Mouse (Mus musculus): Measurements from ENCODE around the gene Olfr986. TPM values are rescaled to one million over a fixed set of nuclear protein-coding genes. Genes with fewer than 3 reads are reported as not detected.
A peak's percentile ranks its signal among the peaks of the same experiment; 100 is the strongest.
"Not testable (repeated sequence)": the region's sequence is repeated elsewhere in the genome, so short reads cannot be mapped to it uniquely, and the experiment has no call there.

Olfr986 gene
- total RNA-seq (2021), result not detected

GRCm38 (mm10) chr9:40180620-40181019, at the start of gene Olfr986:
TSS of gene Olfr986 (plus strand) at chr9:40180920.
- no peak for DNase-seq

DNA sequence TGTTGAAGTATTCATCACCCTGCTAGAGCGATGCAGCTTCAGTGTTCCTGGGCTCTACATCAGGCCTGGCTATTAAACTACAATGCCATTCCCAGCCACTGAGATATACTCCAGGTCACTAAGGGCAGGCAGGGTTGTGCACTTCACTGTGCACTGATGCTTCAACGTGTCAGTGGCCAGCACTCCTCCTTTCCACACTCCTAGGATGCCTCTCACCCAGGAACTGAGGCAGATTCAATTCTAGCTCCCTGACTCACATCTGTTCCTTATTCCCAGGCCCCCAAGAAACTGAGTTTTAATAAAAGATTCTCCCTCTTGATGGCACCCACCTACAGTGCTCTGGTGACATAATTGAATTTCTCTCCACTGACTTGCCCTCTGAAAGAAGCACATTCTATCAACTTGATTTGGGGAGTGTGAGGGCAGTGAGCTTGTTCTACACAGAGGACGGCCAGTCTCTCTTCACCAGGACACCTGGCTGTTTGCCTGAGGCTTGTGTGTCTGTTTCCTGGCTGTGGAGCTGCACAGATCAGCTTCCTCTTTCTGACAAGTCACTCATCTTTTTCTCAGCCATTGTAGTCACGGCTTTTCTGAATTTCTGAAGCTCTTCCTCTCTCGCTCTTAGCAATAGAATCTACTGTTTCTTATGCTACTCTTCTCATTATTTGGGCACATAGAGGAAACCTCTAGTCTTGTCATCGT, 43.6 kb upstream of the Olfr986 start:
- DNase-seq, result no peak

DNA sequence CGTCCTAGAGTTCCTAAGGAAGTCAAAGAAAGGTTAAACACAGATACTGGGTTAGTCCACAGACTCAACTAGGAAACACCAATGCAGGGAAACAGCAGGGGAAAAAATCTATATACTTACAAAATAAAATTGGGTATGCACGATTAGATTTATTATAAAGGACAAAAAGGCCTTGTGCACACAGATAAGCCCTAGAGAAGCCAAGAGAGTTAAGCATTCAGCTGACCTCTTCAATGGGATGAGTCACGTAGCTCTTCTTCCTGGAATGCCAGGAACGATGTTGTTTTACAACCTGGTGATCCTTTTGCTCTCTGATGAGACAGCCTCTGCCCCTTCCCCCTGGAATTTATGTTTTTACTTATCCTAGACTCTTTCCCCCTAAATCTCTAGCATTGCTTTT, 41.2 kb upstream of the Olfr986 start:
- no peak for DNase-seq

- DNase-seq, result no peak
These were observed 39.2 kb upstream of the Olfr986 start for GRCm38 (mm10) chr9:40141544-40141943.

- DNase-seq, result no peak
These were observed 25.5 kb upstream of the Olfr986 start for GRCm38 (mm10) chr9:40155118-40155644.

- peak; percentile 8 for DNase-seq
These were observed 14.3 kb upstream of the Olfr986 start for GRCm38 (mm10) chr9:40166446-40166845.

- DNase-seq, result no peak
These were observed 3.7 kb upstream of the Olfr986 start for GRCm38 (mm10) chr9:40177017-40177416.

DNA sequence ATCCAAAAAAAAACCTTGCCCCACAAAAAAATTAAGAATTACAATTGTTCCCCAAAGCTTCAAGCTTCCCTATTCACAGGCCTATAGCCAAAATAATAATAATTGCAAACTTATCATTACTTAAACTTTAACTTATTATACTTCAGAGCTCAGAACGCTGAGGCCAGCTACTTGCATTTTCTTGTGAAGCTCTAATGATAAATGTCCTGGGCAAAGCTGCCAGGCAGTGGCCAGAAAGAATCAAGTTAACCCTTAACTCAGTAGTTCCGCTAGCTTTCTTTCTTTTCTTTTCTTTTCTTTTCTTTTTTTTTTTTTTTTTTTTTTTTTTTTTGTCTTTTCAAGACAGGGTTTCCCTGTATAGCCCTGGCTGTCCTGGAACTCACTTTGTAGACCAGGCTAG, 4.4 kb downstream of the Olfr986 start:
- DNase-seq, result not testable (repeated sequence)

DNA sequence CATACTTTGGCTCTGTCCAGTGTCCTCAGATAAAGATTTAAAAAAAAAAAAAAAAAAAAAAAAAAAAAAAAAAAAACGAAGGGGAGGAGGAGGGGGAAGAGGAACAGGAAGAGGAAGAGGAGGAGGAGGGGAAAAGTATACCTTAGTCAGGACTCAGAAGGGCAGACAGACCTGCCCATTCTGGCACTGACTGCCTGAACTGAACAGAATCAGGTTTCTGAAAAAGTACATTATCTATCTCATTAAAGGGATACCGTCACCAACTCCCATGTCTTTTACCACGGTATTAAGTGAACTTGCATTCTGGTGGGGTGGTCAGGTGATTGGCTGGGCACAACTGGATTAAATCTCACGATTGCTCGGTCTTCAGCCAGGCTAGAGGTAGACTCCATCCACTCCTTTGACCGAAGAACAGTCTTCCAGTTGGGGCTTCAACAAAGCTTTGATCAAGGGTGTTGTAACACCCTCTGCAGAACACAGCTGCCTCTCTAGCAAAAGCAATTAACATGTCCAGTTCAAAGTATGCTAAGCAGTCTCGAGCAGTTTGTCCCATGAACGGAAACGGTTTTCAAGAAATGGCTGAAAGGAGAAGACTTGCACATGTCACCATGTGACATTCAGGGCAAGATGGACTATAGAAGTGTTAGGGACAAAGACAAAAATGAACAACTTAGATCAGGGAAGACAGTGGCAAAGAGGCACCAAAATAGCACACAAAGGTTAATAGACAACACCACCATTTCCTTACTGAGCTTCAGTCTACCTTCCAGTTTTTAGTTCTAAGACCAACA, 10.6 kb downstream of the Olfr986 start:
- no peak for DNase-seq

GRCm38 (mm10) chr9:40192098-40193038, 11.6 kb downstream of the Olfr986 start, which contains the start of gene Zfp202:
TSS of gene Zfp202 (plus strand) at chr9:40192316.
- peak; percentile 91 for DNase-seq

DNA sequence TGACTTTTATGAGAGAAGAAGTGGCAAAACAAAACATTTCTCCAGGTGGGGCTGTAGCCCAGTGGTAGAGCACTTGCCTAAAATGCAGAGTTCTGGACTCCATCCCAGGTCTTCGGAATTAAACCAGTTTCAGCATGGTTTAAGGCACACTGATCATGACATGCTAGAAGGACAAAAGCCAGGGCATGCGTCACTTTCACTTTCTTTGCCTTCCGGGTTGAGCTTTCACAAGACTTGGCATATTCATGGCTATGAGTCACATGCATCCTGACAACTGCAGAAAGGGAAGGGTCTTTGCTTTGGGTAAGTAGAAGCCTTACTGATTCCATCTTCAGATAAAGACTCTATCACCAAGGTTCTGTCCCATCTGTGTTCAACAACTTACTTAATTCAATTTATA, 15.3 kb downstream of the Olfr986 start:
- no peak for DNase-seq

GRCm38 (mm10) chr9:40206546-40206950, 25.8 kb downstream of the Olfr986 start:
- no peak for DNase-seq

- DNase-seq, result no peak
These were observed 30.0 kb downstream of the Olfr986 start for GRCm38 (mm10) chr9:40210744-40211143.

GRCm38 (mm10) chr9:40214058-40214457, 33.3 kb downstream of the Olfr986 start:
- no peak for DNase-seq

DNA sequence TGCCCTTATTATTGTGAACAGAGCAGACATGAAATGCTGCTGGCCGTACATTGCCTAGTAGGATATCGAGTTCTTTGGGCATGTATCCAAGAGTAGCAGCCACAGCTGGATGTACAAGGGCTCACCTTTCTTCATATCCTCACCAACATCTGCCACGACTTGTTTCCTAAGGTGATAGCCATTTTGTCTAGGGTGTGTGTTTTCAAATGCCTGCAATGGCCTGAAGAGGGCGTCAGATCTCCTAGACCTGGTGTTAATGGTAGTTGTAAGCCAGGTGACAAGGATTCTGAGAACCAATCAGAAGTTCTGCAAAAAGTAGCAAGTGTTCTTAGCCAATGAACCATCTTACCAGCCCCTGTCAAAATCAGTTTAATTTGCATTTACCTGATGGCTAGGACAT, 35.9 kb downstream of the Olfr986 start:
- DNase-seq, result no peak

- no peak for DNase-seq
These were observed 43.6 kb downstream of the Olfr986 start for GRCm38 (mm10) chr9:40224289-40224688.

GRCm38 (mm10) chr9:40227874-40228789, 47.4 kb downstream of the Olfr986 start:
- peak; percentile 66 for DNase-seq

DNA sequence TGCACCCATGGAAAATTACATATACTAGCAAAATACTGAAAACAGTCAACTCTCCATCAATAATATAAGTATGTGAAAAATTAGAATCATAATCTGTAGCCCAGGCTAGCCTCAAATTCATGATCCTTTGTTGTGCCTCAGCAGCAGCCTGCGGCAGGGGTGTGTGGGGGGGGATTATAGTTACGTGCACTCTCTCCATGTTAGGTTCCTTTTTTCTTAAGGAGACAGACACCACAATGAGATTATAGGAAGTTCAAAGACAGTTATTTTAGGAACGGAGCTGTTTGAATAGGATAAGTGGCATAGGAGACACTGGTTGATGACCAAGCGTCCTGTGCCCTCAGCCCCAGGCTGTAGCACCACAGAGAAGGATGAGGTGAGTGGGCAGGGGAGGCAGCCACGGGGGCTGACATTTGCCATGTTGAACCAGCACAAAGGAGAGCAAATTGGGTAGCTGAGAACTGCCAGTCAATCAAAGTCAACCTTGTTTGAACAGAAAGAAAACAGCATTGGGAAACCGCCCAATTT, 48.1 kb downstream of the Olfr986 start:
- DNase-seq, result no peak

GRCm38 (mm10) chr9:40229479-40229878, 48.8 kb downstream of the Olfr986 start:
- DNase-seq, result no peak

GRCm38 (mm10) chr9:40231019-40231418, 50.3 kb downstream of the Olfr986 start:
- DNase-seq, result no peak

All from heart, postnatal 4 days (tissue).